Mouse (Mus musculus) kidney, adult 8-10 months (tissue): ENCODE results near the gene Dctn2.

ENCODE experiments used
- DNase-seq, 2 experiments: peaks; one replicate each; pipeline ENCODE4 v3.0.0; 2022

Gene Dctn2

GRCm38 (mm10) chr10:127317277-127317676, 51.1 kb downstream of the Dctn2 start:
- DNase-seq: no peak

GRCm38 (mm10) chr10:127318009-127318408, 51.8 kb downstream of the Dctn2 start:
- DNase-seq: no peak

GRCm38 (mm10) chr10:127319969-127320368, 53.8 kb downstream of the Dctn2 start:
- DNase-seq: no peak

GRCm38 (mm10) chr10:127321621-127322020, 55.5 kb downstream of the Dctn2 start, which contains the start of gene Arhgap9:
TSS of gene Arhgap9 (plus strand) at chr10:127321964.
- DNase-seq: no peak

GRCm38 (mm10) chr10:127322178-127322577, 56.0 kb downstream of the Dctn2 start:
- no peak for DNase-seq

- DNase-seq: no peak
Observed at GRCm38 (mm10) chr10:127322669-127323068, 56.5 kb downstream of the Dctn2 start.

GRCm38 (mm10) chr10:127323131-127323855, 57.1 kb downstream of the Dctn2 start:
- DNase-seq: no peak

GRCm38 (mm10) chr10:127324495-127324894, 58.3 kb downstream of the Dctn2 start:
- peak; percentile 49 to 68 for DNase-seq

GRCm38 (mm10) chr10:127325454-127326016, 59.4 kb downstream of the Dctn2 start:
- DNase-seq: no peak

GRCm38 (mm10) chr10:127326017-127326801, 60.0 kb downstream of the Dctn2 start:
- DNase-seq: peak in 1 of 2 experiments; percentile 25

- no peak for DNase-seq
Observed at GRCm38 (mm10) chr10:127326828-127327227, 60.7 kb downstream of the Dctn2 start.

- DNase-seq: no peak
Observed at GRCm38 (mm10) chr10:127327461-127328145, 61.4 kb downstream of the Dctn2 start.

GRCm38 (mm10) chr10:127330212-127330611, 64.0 kb downstream of the Dctn2 start:
- no peak for DNase-seq
